Mouse (Mus musculus): ENCODE results near the gene Erich4. TPM values are rescaled to one million over a fixed set of nuclear protein-coding genes. Genes with fewer than 3 reads are reported as not detected.

Erich4 gene
- polyA plus RNA-seq (2012; rRNA removed): 0.22 TPM in 1 of 2 replicates, not detected in the other

DNA sequence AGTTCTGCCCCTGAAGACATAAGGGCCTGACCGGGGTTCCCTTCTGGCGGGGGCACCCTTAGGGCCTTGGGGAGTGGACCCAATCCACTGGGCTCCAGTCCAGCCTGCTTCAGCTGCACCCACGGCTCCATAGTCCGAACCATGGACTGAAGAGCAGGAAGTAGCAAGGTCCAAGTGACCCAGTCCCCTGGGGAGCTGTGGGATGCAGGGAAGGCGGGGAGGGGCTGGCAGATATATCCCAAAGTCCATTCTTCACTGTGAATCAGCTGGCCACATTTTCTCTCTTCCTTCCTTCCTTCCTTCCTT is at the start of gene Erich4:
Gene Erich4, minus strand, starts transcription at position 187 of the 306 bp plus-strand sequence.

DNA sequence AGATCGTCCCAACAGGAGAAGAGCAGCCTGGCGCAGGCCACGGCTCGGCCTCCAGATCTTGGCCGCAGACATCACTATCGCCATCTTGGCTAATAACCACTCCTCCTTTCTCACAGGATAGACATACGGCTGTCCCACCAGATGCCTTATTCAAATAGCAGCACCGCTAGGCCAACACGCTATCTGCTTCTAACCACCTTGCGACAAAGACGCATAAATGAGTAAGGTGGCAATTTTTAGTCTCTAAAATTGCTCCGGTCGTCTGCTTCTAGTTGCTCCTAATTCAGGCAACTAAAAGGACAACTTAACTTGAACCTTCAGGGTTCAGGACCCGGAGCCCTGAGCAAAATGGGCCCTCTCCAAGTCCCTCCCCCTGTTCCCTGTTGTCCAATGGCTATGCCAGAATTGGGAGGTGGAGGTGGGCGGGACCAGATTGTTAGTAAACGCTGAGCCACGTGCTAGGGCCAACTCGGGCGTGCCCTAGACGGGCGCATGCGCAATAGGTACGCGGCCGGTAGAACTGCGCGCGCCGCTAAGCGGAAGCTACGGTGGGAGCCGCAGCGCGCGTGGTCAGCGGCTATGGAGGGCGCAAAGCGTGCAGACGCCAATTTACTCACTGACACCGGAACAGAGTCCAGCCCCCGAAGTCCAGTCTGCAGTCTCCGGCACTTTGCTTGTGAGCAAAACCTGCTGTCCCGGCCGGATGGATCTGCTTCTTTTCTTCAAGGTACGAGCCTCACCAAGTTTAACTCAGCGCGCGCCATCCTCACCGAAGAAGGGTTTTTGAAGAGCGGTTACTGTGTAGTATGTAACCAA is 43.2 kb upstream of the Erich4 start, which contains the start of the genes Bckdha and Exosc5:
Gene Bckdha, minus strand, starts transcription at position 325 of the 816 bp plus-strand sequence.
Gene Exosc5, plus strand, starts transcription at position 508 of the 816 bp plus-strand sequence.

DNA sequence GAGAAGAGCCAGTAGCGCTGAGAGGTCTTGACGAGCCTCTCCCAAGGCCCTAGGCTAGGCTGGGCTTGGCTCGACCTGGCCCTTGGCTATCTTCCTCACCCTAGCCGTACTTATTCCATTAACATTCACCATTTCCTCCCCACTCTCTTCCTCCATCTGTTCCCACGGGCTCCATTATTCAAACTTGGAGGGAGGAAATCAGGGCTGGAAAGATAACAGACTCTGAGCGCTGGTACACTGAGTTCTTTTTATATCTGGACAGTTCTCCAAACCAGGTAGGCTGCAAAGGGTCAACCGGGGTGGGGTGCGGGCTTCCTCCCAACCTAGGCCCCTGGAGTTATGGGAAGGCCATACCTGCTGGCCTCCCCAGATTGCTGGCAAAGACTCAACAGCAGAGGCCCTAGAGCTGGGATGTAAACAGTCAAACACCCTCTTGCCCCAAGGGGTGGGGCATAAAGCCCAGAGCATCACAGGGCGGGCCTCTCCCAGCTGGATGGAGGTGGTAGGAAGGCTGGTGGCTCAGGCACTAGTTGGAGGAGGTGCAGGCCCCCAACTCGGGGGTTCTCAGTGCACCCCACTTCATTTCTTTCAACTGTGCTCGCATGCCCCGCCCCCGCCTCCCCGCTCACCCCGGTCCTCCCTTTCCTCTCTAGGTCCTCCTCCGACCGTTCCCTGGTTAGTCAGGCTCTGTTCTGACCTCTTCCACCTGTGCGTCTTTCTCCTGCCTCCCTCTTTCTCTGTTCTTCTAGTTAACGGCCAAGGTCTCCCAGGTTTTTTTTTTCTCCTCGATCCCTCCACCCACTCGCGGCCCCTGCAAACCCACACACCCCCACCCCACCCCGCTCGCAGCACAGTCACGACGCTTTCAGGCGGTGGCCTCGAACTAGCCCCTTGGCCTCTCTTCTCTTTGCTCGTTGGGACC is 11.1 kb upstream of the Erich4 start, which contains the start of gene B3gnt8:
Gene B3gnt8, plus strand, starts transcription at position 146 of the 922 bp plus-strand sequence.

DNA sequence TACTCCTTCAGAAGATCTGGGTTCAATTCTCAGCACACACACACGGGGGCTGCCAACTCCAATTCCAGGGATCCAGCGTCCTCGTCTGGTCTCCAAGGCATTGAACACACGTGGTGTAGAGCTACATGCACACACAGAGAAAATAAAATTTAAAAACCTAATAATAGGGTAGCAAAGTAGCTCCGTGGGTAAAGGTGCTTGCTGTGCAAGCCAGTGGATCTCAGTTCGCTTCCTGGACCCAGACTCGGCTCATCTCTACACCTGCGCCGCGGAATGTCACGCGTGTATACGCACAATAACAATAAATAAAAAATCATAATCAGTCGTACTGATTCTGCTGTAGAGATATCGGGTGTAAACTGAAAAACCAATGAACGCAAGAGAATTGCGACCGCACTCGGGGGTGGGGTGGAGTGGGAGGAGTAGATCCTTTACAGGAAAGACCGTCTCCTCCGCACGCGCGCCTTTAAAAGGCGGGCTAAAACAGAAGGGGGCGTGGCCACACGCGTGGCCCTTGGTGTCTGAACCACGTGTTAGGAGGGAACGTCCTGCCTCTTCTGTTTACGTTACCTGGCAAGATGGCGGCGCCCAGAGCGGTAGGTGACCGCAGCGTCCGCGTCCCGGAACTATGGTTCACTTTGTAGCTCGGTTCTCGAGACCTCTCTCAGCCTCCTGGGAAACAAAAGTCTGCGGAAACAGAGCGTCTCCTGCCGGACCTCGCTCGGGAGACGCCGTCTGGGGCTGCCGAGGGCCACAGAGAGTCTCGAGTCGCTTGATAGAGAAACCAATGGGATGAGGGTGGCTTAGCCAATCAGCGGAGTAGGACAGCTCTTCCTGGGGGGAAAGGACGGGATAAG is 3.4 kb upstream of the Erich4 start, which contains the start of gene Dmac2:
Gene Dmac2, plus strand, starts transcription at position 550 of the 857 bp plus-strand sequence.

Other genes starting within 250 kb of the Erich4 start
- gene Cnfn, start 246.2 kb downstream of the Erich4 start, polyA plus RNA-seq (2012; rRNA removed): not detected in 2 replicates
- 4.2 and 4.6 TPM in 2 replicates for gene Lipe, start 217.2 kb downstream of the Erich4 start, polyA plus RNA-seq (2012; rRNA removed)
- not detected in 2 replicates for gene Cxcl17, start 203.0 kb downstream of the Erich4 start, polyA plus RNA-seq (2012; rRNA removed)
- gene Ceacam1, start 138.3 kb downstream of the Erich4 start, polyA plus RNA-seq (2012; rRNA removed): 28.6 and 33.7 TPM in 2 replicates
- gene Ceacam2, start 76.0 kb downstream of the Erich4 start, polyA plus RNA-seq (2012; rRNA removed): 0.02 and 0.05 TPM in 2 replicates
- gene Dmac2, start 3.5 kb upstream of the Erich4 start, polyA plus RNA-seq (2012; rRNA removed): 11.8 and 12.8 TPM in 2 replicates
- gene B3gnt8, start 10.8 kb upstream of the Erich4 start, polyA plus RNA-seq (2012; rRNA removed): 2.6 and 2.7 TPM in 2 replicates
- gene Bckdha, start 43.1 kb upstream of the Erich4 start, polyA plus RNA-seq (2012; rRNA removed): 115 and 116 TPM in 2 replicates
- gene Exosc5, start 43.3 kb upstream of the Erich4 start, polyA plus RNA-seq (2012; rRNA removed): 26.4 and 31.9 TPM in 2 replicates
- gene Tmem91, start 59.3 kb upstream of the Erich4 start, polyA plus RNA-seq (2012; rRNA removed): 0.62 and 0.63 TPM in 2 replicates
- 18.3 and 19.4 TPM in 2 replicates for gene B9d2, start 64.9 kb upstream of the Erich4 start, polyA plus RNA-seq (2012; rRNA removed)
- gene Tgfb1, start 71.1 kb upstream of the Erich4 start, polyA plus RNA-seq (2012; rRNA removed): 11.8 and 13.6 TPM in 2 replicates
- 12.6 and 16.0 TPM in 2 replicates for gene Ccdc97, start 103.2 kb upstream of the Erich4 start, polyA plus RNA-seq (2012; rRNA removed)
- 16.1 and 17.3 TPM in 2 replicates for gene Hnrnpul1, start 138.9 kb upstream of the Erich4 start, polyA plus RNA-seq (2012; rRNA removed)
- gene Axl, start 172.8 kb upstream of the Erich4 start, polyA plus RNA-seq (2012; rRNA removed): 13.4 and 14.2 TPM in 2 replicates
- gene Cyp2s1, start 201.0 kb upstream of the Erich4 start, polyA plus RNA-seq (2012; rRNA removed): 0.82 and 0.96 TPM in 2 replicates